Mouse (Mus musculus) midbrain, embryonic 16.5 days (tissue): ENCODE measurements around the gene Pcdh7. TPM values are rescaled to one million over a fixed set of nuclear protein-coding genes. Genes with fewer than 3 reads are reported as not detected.

ENCODE experiments used
- ATAC-seq: fragments of 200-750 bp; cut with Nextera tagmentation; 2 replicates; pipeline ENCODE4 v1.8.0; 2017; ENCODE audit warnings: moderate TSS enrichment
- H3K27ac ChIP-seq: fragments of 300-500 bp; sonication (generic); 2 replicates; pipeline ENCODE4 v1.5.1; 2014; ENCODE audit warnings: mild to moderate bottlenecking, low read length, mixed read lengths
- H3K27me3 ChIP-seq: fragments of 300-500 bp; sonication (generic); 2 replicates; pipeline ENCODE4 v1.6.1; 2014; ENCODE audit warnings: low read depth, low read length, mixed read lengths; ENCODE audit not compliant: control insufficient read depth, insufficient read depth
- H3K36me3 ChIP-seq: fragments of 300-500 bp; sonication (generic); 2 replicates; pipeline ENCODE4 v1.6.1; 2014; ENCODE audit warnings: mild to moderate bottlenecking, low read length, moderate library complexity, mixed read lengths; ENCODE audit not compliant: control insufficient read depth, insufficient read depth
- H3K4me1 ChIP-seq: fragments of 300-500 bp; sonication (generic); 2 replicates; pipeline ENCODE4 v1.6.1; 2014; ENCODE audit warnings: mild to moderate bottlenecking, low read length, mixed read lengths; ENCODE audit not compliant: control insufficient read depth, insufficient read depth
- H3K4me2 ChIP-seq: fragments of 300-500 bp; sonication (generic); 2 replicates; pipeline ENCODE4 v1.6.1; 2014; ENCODE audit warnings: mild to moderate bottlenecking, low read length, mixed read lengths
- H3K4me3 ChIP-seq: fragments of 300-500 bp; sonication (generic); 2 replicates; pipeline ENCODE4 v1.5.1; 2014; ENCODE audit warnings: low read depth, mild to moderate bottlenecking, low read length, moderate library complexity, mixed read lengths
- H3K9ac ChIP-seq: fragments of 300-500 bp; sonication (generic); 2 replicates; pipeline ENCODE4 v1.6.1; 2014; ENCODE audit warnings: low read depth, low read length, mixed read lengths
- H3K9me3 ChIP-seq: fragments of 300-500 bp; sonication (generic); replicated peaks from 2 replicates; pipeline ENCODE4 v1.6.1; 2014; ENCODE audit warnings: mild to moderate bottlenecking, low read length, mixed read lengths; ENCODE audit not compliant: control insufficient read depth, poor library complexity, severe bottlenecking
- WGBS: fragments of 180-500 bp; shearing (Covaris S2); extraction: QIAGEN DNeasy Blood & Tissue Kit; methylation state at CpG from one replicate; pipeline ENCODE4 v1.1.7; 2014; 5-methylcytosine and 5-hydroxymethylcytosine counted together
- polyA plus RNA-seq: library from polyadenylated mRNA; unstranded; fragments of >200 nt; fragmentation: Nextera tagmentation; extraction: Ambion mirVana; gene quantifications from 2 replicates; pipeline ENCODE4 v1.2.1, GENCODE M21; 2015

Gene Pcdh7
- polyA plus RNA-seq, 1 experiment from 2014 or later, result 23.5 TPM

GRCm38 (mm10) chr5:57945419-57945818, 227.7 kb downstream of the Pcdh7 start:
- Histone ChIP-seq H3K4me1 (no peaks in the 10 kb centered on the region; the same call in 1 of the 2 replicates), H3K27me3 (no peaks in the 10 kb centered on the region), H3K4me3 (no peak overlapping the region), H3K4me2 (no peak overlapping the region), H3K36me3 (peaks cover 3% of the 10 kb centered on the region; the same call in 1 of the 2 replicates), H3K9ac (no peak overlapping the region), H3K9me3 (no peaks in the 10 kb centered on the region), H3K27ac (no peak overlapping the region)
- no peak for ATAC-seq
- 48% methylated on average over 3 of the region's 3 CpGs for WGBS

DNA sequence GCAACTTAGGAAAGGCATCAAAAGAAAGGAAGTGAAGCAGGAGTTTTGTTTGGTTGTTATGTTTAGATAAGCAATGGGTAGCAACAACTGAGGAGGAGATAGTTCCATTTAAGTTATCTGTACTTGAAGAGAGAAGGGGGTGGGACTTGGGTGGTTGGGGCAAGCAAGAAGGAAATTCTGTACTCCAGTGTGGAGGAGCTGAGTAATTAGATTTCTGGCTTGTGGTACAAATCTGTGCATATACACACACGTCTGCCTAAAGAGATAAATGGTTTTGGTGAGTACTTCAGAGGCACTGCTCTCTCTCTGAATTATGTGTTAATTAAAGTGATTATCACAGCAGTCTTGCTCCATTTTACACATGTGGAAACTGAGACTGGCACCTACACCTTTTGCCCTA, 241.6 kb downstream of the Pcdh7 start:
- H3K9ac ChIP-seq, result no peak overlapping the region

DNA sequence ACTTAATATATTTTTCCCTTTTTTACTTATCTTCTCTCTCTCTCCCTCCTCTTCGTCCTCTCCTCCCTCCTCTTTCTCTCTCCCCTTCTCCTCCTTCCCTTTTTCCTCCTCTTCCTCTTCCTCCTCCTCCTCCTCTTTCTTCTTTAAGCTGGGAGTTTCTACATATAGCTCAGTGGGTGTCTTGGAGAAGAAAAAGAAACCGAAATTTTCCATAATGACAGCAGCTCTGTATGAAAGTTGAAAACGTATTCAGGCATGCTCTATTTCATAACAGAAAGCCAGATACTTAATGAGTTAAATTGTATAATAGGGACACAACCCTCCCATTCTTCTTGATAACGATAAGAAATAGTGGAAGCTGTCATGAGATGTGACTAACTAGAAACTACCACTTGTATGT, 246.0 kb downstream of the Pcdh7 start:
- WGBS, result 78% methylated on average over 4 of the region's 4 CpGs

More for the DNA sequence above, 241.6 kb downstream of the Pcdh7 start:
- whole genome bisulfite sequencing, result 66% methylated on average over 1 of the region's 1 CpGs
- no peak overlapping the region for H3K4me3 ChIP-seq
- H3K27me3 ChIP-seq, result no peaks in the 10 kb centered on the region
- H3K36me3 ChIP-seq, result no peaks in the 10 kb centered on the region
- no peaks in the 10 kb centered on the region for H3K9me3 ChIP-seq
- no peak overlapping the region for H3K4me2 ChIP-seq
- ATAC-seq, result no peak
- H3K27ac ChIP-seq, result no peak overlapping the region
- H3K4me1 ChIP-seq, result no peaks in the 10 kb centered on the region

DNA sequence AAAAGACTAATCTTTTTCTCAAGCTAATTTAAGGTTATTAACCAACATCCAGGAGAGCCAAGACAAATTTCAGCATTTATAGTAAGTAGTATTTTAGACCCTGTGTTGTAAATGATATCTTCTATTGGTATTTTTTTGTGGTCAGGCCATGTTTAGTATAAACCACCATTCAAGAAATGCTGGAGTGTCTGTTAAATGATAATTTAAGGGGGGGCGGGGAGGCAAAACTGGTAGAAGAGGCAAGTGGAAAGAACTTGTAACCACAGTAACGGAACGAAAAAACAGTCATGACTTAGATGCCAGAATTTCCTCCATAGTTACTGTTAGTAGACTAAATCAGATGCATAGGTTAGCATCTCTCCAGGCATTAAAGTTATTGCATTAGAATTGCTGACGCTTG, 246.4 kb downstream of the Pcdh7 start:
- H3K27ac ChIP-seq, result no peak overlapping the region
- ATAC-seq, result no peak
- no peaks in the 10 kb centered on the region for H3K27me3 ChIP-seq
- 92% methylated on average over 4 of the region's 4 CpGs for WGBS
- H3K36me3 ChIP-seq, result no peaks in the 10 kb centered on the region
- H3K4me1 ChIP-seq, result no peaks in the 10 kb centered on the region
- no peaks in the 10 kb centered on the region for H3K9me3 ChIP-seq
- no peak overlapping the region for H3K4me2 ChIP-seq
- no peak overlapping the region for H3K4me3 ChIP-seq
- H3K9ac ChIP-seq, result no peak overlapping the region

More for the DNA sequence above, 246.0 kb downstream of the Pcdh7 start:
- H3K4me2 ChIP-seq, result no peak overlapping the region
- H3K36me3 ChIP-seq, result no peaks in the 10 kb centered on the region
- no peak overlapping the region for H3K4me3 ChIP-seq
- no peaks in the 10 kb centered on the region for H3K4me1 ChIP-seq
- no peaks in the 10 kb centered on the region for H3K27me3 ChIP-seq
- no peak for ATAC-seq
- H3K9ac ChIP-seq, result no peak overlapping the region
- H3K27ac ChIP-seq, result no peak overlapping the region
- H3K9me3 ChIP-seq, result no peaks in the 10 kb centered on the region

DNA sequence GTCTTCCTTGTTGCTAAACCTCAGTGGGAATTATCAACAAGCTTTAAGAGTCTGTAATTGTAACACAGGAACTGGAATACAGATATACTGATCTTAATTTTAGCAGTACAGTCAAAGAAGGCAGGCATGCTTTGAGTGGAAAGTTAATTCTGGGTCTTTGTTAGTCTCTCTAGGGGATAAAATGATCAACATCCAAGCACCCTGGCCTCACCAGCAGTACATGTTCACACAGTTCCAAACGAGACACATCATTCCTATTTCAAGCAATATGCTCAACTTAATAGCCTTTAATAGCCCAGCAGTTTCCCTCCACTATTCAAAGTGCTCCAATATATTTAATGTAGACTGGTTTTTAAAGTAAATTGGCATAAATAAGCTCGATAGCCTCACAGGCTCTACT, 275.8 kb downstream of the Pcdh7 start:
- Histone ChIP-seq H3K9me3 (no peaks in the 10 kb centered on the region), H3K36me3 (no peaks in the 10 kb centered on the region), H3K27me3 (no peaks in the 10 kb centered on the region), H3K4me1 (no peaks in the 10 kb centered on the region), H3K4me2 (no peak overlapping the region), H3K27ac (no peak overlapping the region), H3K4me3 (no peak overlapping the region), H3K9ac (no peak overlapping the region)
- no peak for ATAC-seq
- WGBS, result 79% methylated on average over 2 of the region's 2 CpGs

GRCm38 (mm10) chr5:58021331-58021730, 303.6 kb downstream of the Pcdh7 start:
- no peak for ATAC-seq

DNA sequence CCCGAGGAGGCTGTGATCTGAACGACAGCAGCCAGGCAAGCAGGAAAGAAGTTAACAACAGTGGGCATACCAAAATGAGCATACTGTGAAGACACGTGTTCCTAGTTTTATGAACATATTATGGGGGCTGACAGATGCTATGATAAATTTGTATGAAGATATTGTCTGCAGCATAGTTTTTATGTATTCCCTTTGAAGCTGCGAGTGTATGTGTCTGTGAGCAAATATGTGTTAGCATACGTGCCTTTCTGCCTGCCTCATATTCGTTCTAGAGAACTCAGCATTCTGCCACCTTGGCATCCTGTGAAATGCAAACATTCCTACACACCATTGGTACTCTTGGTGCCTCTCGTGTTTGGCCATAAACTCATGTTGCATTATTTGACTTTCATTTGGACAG, 307.4 kb downstream of the Pcdh7 start:
- Histone ChIP-seq H3K9ac (no peak overlapping the region), H3K36me3 (no peaks in the 10 kb centered on the region), H3K4me3 (no peak overlapping the region), H3K9me3 (no peaks in the 10 kb centered on the region), H3K4me2 (no peak overlapping the region), H3K27ac (peak overlapping the region; percentile 4; the same call in 1 of the 2 replicates), H3K4me1 (peaks cover 7% of the 10 kb centered on the region; the same call in 1 of the 2 replicates), H3K27me3 (no peaks in the 10 kb centered on the region)
- no peak for ATAC-seq
- WGBS, result 62% methylated on average over 7 of the region's 7 CpGs

More at GRCm38 (mm10) chr5:58021331-58021730, 303.6 kb downstream of the Pcdh7 start:
- 39% methylated on average over 2 of the region's 2 CpGs for WGBS
- Histone ChIP-seq H3K9me3 (no peaks in the 10 kb centered on the region), H3K9ac (no peak overlapping the region), H3K4me3 (no peak overlapping the region), H3K36me3 (no peaks in the 10 kb centered on the region), H3K27ac (no peak overlapping the region), H3K4me1 (peaks cover 7% of the 10 kb centered on the region; the same call in 1 of the 2 replicates), H3K27me3 (no peaks in the 10 kb centered on the region), H3K4me2 (no peak overlapping the region)

DNA sequence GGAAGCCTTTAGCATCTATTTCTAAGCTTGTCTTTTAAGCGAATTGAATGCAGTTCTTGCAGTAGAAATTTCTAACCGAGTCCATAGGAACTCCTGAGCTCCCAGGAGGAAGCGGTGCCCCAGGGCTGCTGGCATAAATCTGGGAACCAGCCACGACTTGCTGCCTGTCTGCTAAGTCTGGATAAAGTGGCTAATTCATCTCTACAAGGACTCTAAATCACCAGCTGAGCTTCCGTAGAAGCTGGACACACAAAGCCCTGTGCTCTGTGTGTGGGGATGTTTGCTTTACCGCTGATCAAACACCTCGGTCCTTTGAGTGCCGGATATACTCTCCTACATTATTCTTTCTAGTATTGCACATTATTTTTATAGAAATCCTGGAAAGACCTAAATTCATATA, 308.0 kb downstream of the Pcdh7 start:
- Histone ChIP-seq H3K9me3 (no peaks in the 10 kb centered on the region), H3K4me3 (no peak overlapping the region), H3K4me1 (peaks cover 7% of the 10 kb centered on the region; the same call in 1 of the 2 replicates), H3K4me2 (0 out of 2 replicates have a peak overlapping the region, but pooled peaks have one; percentile 4), H3K27me3 (no peaks in the 10 kb centered on the region), H3K36me3 (no peaks in the 10 kb centered on the region), H3K27ac (peak overlapping the region; percentile 4; the same call in 1 of the 2 replicates), H3K9ac (no peak overlapping the region)
- 31% methylated on average over 8 of the region's 8 CpGs for WGBS
- ATAC-seq, result peak; percentile 71; the same call in 1 of the 2 replicates

GRCm38 (mm10) chr5:58039875-58040274, 322.1 kb downstream of the Pcdh7 start:
- no peaks in the 10 kb centered on the region for H3K36me3 ChIP-seq
- no peak for ATAC-seq
- no peaks in the 10 kb centered on the region for H3K9me3 ChIP-seq
- WGBS, result 65% methylated on average over 3 of the region's 3 CpGs
- H3K27ac ChIP-seq, result no peak overlapping the region
- no peak overlapping the region for H3K4me3 ChIP-seq
- H3K27me3 ChIP-seq, result no peaks in the 10 kb centered on the region
- no peaks in the 10 kb centered on the region; the same call in 1 of the 2 replicates for H3K4me1 ChIP-seq
- H3K4me2 ChIP-seq, result no peak overlapping the region
- no peak overlapping the region for H3K9ac ChIP-seq
